Mouse (Mus musculus): Measurements from ENCODE around the gene Olfr231. TPM values are rescaled to one million over a fixed set of nuclear protein-coding genes. Genes with fewer than 3 reads are reported as not detected.

The Olfr231 gene
- polyA plus RNA-seq, 1 experiment: not detected

GRCm38 (mm10) chr1:174131217-174131616 is 10.3 kb upstream of the Olfr231 start, which contains the start of gene Olfr424:
TSS of gene Olfr424 (plus strand) at chr1:174131517.
- H3K4me3 ChIP-seq (ENCODE audit: insufficient read depth, low read length): no peak within 1 kb of the TSS
- TF ChIP-seq POLR2A (IDR thresholded peaks at IDR 0.05; ENCODE audit: extremely low read depth, insufficient read depth, low read length): no peak
- no peak for TF ChIP-seq CTCF (IDR thresholded peaks at IDR 0.05; ENCODE audit: extremely low read depth, insufficient read depth, low read length)

DNA sequence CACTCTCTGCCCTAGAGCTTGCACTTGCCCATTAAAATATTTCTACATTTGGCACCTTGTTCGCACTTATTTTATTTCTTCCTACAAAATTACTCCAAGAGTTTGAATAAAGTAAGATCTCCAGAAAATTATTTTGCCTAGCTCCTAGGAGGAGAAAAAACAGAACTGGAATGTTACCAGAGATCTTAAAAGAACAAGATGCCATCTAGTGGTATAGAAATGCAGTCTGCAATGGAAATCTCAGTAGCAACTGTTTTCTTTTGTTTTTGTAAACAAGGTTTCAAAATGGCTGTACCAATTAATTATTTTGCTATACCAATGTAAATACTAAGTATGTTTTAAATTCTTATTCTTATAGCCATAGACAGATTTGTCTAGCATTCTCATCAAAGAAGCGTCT is 17.2 kb downstream of the Olfr231 start:
- no peaks in the 10 kb centered on the region for H3K4me1 ChIP-seq (ENCODE audit: control insufficient read depth, insufficient read depth, low read length)
- TF ChIP-seq CTCF (IDR thresholded peaks at IDR 0.05; ENCODE audit: extremely low read depth, insufficient read depth, low read length): no peak
- no peak for TF ChIP-seq POLR2A (IDR thresholded peaks at IDR 0.05; ENCODE audit: extremely low read depth, insufficient read depth, low read length)
- no peak overlapping the region for H3K4me3 ChIP-seq (ENCODE audit: insufficient read depth, low read length)
- no peak overlapping the region for H3K27ac ChIP-seq (ENCODE audit: insufficient read depth, low read length)

More at GRCm38 (mm10) chr1:174131217-174131616, 10.3 kb upstream of the Olfr231 start, which contains the start of gene Olfr424:
- Histone ChIP-seq H3K4me1 (ENCODE audit: control insufficient read depth, insufficient read depth, low read length) (no peaks in the 10 kb centered on the region), H3K27ac (ENCODE audit: insufficient read depth, low read length) (no peak within 1 kb of the TSS)

- no peak within 1 kb of the TSS for H3K27ac ChIP-seq (ENCODE audit: insufficient read depth, low read length)
- TF ChIP-seq POLR2A (IDR thresholded peaks at IDR 0.05; ENCODE audit: extremely low read depth, insufficient read depth, low read length): no peak
- TF ChIP-seq CTCF (IDR thresholded peaks at IDR 0.05; ENCODE audit: extremely low read depth, insufficient read depth, low read length): no peak
- H3K4me3 ChIP-seq (ENCODE audit: insufficient read depth, low read length): no peak within 1 kb of the TSS
- H3K4me1 ChIP-seq (ENCODE audit: control insufficient read depth, insufficient read depth, low read length): no peaks in the 10 kb centered on the region
Measured at GRCm38 (mm10) chr1:174096591-174096990, 24.4 kb downstream of the Olfr231 start, which contains the start of gene Olfr427. TSS of gene Olfr427 (plus strand) at chr1:174096891.

DNA sequence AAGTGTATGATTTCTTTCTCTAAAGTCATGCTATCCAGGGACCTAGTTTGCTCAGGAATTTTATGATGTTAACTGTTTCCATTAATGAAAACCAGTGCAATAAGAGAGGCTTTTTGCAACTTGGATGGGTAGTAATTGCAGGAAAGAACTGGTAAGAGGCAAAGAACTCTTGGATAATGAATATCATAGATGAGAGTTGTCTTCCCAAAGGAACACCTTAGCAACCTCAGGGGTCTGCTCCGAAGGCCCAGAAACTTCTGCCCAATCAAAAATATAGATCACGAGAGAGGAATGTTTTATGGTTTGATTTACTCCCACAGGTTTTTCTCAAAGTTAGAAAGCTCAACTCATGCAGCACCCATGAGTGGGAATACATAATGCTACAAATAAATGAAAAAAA is 36.9 kb downstream of the Olfr231 start, which contains the start of gene Olfr429:
Olfr429 (plus strand) TSS at position 301 of the 400 bp plus-strand sequence.
- Histone ChIP-seq H3K27ac (ENCODE audit: insufficient read depth, low read length) (no peak within 1 kb of the TSS), H3K4me3 (ENCODE audit: insufficient read depth, low read length) (no peak within 1 kb of the TSS), H3K4me1 (ENCODE audit: control insufficient read depth, insufficient read depth, low read length) (no peaks in the 10 kb centered on the region)
- TF ChIP-seq POLR2A (IDR thresholded peaks at IDR 0.05; ENCODE audit: extremely low read depth, insufficient read depth, low read length) (no peak), CTCF (IDR thresholded peaks at IDR 0.05; ENCODE audit: extremely low read depth, insufficient read depth, low read length) (no peak)

GRCm38 (mm10) chr1:174066305-174066704 is 54.7 kb downstream of the Olfr231 start, which contains the start of gene Olfr430:
TSS of gene Olfr430 (plus strand) at chr1:174066605.
- H3K4me1 ChIP-seq (ENCODE audit: control insufficient read depth, insufficient read depth, low read length): no peaks in the 10 kb centered on the region
- H3K4me3 ChIP-seq (ENCODE audit: insufficient read depth, low read length): no peak within 1 kb of the TSS
- no peak within 1 kb of the TSS for H3K27ac ChIP-seq (ENCODE audit: insufficient read depth, low read length)
- no peak for TF ChIP-seq POLR2A (IDR thresholded peaks at IDR 0.05; ENCODE audit: extremely low read depth, insufficient read depth, low read length)
- TF ChIP-seq CTCF (IDR thresholded peaks at IDR 0.05; ENCODE audit: extremely low read depth, insufficient read depth, low read length): no peak

Other genes starting within 250 kb of the Olfr231 start
- gene Ifi211, start 208.1 kb downstream of the Olfr231 start, polyA plus RNA-seq (2012; rRNA removed): 0.13 and 0.21 TPM in 2 replicates
- 1.8 and 2.7 TPM in 2 replicates for gene Mndal, start 178.7 kb downstream of the Olfr231 start, polyA plus RNA-seq (2012; rRNA removed)
- gene Ifi203, start 178.5 kb downstream of the Olfr231 start, polyA plus RNA-seq (2012; rRNA removed): 1.0 and 1.1 TPM in 2 replicates
- gene Ifi202b, start 138.4 kb downstream of the Olfr231 start, polyA plus RNA-seq (2012; rRNA removed): not detected in 2 replicates
- gene Ifi205, start 89.4 kb downstream of the Olfr231 start, polyA plus RNA-seq (2012; rRNA removed): 0.04 TPM in 1 of 2 replicates, not detected in the other
- not detected in 2 replicates for gene Olfr433, start 80.5 kb downstream of the Olfr231 start, polyA plus RNA-seq (2012; rRNA removed)
- gene Olfr432, start 72.0 kb downstream of the Olfr231 start, polyA plus RNA-seq (2012; rRNA removed): not detected in 2 replicates
- not detected in 2 replicates for gene Olfr430, start 54.6 kb downstream of the Olfr231 start, polyA plus RNA-seq (2012; rRNA removed)
- not detected in 2 replicates for gene Olfr429, start 36.8 kb downstream of the Olfr231 start, polyA plus RNA-seq (2012; rRNA removed)
- not detected in 2 replicates for gene Olfr427, start 24.3 kb downstream of the Olfr231 start, polyA plus RNA-seq (2012; rRNA removed)
- gene Olfr424, start 10.4 kb upstream of the Olfr231 start, polyA plus RNA-seq (2012; rRNA removed): not detected in 2 replicates
- not detected in 2 replicates for gene Olfr420, start 34.5 kb upstream of the Olfr231 start, polyA plus RNA-seq (2012; rRNA removed)
- gene Spta1, start 51.6 kb upstream of the Olfr231 start, polyA plus RNA-seq (2012; rRNA removed): not detected in 2 replicates
- not detected in 2 replicates for gene Olfr419, start 130.9 kb upstream of the Olfr231 start, polyA plus RNA-seq (2012; rRNA removed)
- gene Mptx1, start 209.4 kb upstream of the Olfr231 start, polyA plus RNA-seq (2012; rRNA removed): not detected in 2 replicates
- gene Olfr417, start 244.0 kb upstream of the Olfr231 start, polyA plus RNA-seq (2012; rRNA removed): not detected in 2 replicates

Measured in cortical plate, adult 2 months (tissue).